Mouse (Mus musculus) cerebellum, adult 8-10 months (tissue): ENCODE measurements around the gene Slc25a25.
"Not testable (repeated sequence)": the region's sequence is repeated elsewhere in the genome, so short reads cannot be mapped to it uniquely, and the experiment has no call there.

ENCODE experiments used
- DNase-seq: peaks from one replicate; pipeline ENCODE4 v3.0.0; 2022

The Slc25a25 gene

GRCm38 (mm10) chr2:32450881-32451844 lies at the start of gene Slc25a25:
Gene Slc25a25 (minus strand): TSS chr2:32451445.
- peak; percentile 97 for DNase-seq

GRCm38 (mm10) chr2:32500461-32500860 lies 49.2 kb upstream of the Slc25a25 start:
- no peak for DNase-seq

DNA sequence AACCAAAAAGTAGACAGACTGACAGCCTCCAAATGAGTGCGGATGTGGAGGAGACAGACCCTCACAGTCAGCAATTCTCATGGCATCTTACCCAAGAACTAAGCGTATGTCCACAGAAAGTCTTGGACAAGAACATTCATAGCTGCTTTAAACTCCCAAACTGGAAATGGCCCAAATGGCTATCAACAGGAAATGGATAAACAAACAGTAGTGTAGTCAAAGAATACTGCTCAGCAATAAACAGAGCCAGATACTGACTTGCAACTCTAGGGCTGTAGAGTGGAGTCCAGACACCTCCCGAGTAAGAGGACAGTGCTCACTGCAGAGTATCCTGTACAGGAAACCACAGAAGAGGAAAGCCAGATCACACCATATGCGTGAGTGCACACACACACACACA lies 48.1 kb upstream of the Slc25a25 start:
- DNase-seq = no peak

DNA sequence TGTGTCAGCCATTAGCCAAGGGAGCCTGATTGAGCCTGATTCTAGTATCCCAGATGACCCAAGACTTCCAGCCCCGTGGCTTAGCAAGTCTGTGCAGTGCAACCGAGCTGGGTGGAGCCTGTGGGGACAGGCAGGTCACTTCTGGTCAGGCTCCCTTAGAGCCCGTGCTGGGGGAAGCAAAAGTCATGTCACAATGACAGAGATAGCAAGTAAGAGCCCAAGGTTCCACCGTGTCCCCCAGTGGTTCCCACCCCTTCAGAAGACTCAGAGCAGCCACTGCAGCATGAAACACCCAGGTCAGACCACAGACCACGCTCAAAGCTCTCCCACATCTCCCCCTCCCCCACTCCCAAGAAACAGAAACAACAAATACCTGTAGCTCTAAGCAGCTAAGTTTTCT lies 44.9 kb upstream of the Slc25a25 start:
- no peak for DNase-seq

DNA sequence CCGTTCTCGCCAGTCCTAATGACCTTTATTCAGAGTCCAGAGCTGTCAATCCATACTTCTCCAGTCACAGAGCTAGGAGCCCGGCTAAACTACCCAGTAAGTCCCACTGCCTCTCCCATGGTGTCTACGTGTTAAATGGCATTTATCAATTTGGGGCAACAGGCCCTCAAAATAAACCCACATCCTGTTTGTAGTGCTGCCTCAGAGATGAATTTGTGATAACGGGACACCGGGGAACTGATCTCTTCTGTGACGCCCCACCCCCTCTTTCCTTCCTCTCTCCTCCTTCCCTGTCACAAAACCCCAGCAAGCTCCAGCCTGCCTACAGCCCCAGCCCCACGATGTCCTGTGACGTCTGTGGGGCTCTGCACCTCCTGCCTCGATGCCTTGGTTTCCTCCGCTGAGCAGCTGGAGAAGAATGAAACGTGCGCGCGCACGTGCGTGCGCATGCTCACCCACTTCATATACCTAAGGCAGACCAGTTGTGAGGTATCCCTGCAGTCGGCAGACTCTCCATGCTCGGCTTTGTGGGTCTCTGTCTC lies 44.0 kb upstream of the Slc25a25 start:
- no peak for DNase-seq

- DNase-seq = no peak
These were observed 43.3 kb upstream of the Slc25a25 start for GRCm38 (mm10) chr2:32494522-32494921.

- no peak for DNase-seq
These were observed 42.1 kb upstream of the Slc25a25 start for GRCm38 (mm10) chr2:32493301-32493701.

- no peak for DNase-seq
These were observed 41.4 kb upstream of the Slc25a25 start for GRCm38 (mm10) chr2:32492661-32493060.

DNA sequence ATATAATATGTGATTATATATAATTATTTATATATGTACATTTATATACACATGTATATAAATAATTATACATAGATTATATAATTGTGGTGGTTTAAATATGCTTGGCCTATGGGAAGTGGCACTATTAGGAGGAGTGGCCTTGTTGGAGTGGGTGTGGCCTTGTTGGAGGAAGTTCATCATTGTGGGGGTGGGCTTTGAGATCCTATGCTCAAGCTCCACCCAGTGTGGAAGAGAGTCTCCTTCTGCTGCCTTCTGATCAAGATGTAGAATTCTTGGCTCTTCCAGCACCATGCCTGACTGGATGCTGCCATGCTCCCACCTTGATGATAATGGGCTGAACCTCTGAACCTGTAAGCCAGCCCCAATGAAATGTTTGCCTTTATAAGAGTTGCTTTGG lies 39.5 kb upstream of the Slc25a25 start:
- DNase-seq = not testable (repeated sequence)

DNA sequence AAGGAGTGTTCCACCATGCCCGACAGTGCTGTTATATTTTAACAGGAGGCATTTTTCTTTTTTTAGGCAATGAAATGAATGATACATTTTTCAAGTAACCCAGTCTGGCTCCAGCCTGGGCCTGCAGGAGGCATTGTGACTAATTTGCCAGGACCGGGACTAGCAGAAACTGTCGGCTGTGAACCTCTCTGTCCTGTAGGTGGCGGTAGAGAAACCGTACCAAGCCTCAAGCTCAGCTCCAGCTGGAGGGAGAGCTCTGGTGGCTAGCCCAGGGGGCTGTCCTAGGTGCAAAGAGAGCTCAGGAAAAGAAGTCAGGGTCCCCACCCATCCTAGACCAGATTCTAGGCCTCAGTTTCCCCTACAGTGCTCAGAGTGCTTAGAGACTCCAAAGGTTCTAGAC lies 37.4 kb upstream of the Slc25a25 start:
- peak; percentile 76 for DNase-seq

- peak; percentile 92 for DNase-seq
These were observed 35.9 kb upstream of the Slc25a25 start for GRCm38 (mm10) chr2:32487124-32487623.

DNA sequence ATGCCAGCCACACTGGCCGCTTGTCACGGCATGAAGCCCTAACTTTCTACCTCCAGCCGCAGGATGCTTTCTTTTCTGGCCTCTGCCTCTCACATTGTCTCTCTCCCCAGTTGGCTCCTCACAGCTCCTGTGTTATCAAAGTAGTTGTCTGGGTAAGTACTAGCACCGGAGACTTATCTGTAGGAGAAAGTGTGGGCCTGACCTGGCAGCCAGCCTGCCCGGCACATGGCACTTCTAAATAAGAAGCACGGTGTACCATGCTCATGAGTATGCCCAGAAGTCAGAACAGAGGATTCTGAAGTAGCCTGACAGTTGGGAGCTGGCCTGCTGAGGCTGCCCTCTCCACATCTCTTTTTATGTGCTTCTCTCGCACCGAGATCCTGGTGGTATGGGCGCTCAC lies 34.9 kb upstream of the Slc25a25 start:
- DNase-seq = no peak

GRCm38 (mm10) chr2:32485751-32486150 lies 34.5 kb upstream of the Slc25a25 start:
- no peak for DNase-seq

GRCm38 (mm10) chr2:32484933-32485332 lies 33.7 kb upstream of the Slc25a25 start:
- DNase-seq = no peak

DNA sequence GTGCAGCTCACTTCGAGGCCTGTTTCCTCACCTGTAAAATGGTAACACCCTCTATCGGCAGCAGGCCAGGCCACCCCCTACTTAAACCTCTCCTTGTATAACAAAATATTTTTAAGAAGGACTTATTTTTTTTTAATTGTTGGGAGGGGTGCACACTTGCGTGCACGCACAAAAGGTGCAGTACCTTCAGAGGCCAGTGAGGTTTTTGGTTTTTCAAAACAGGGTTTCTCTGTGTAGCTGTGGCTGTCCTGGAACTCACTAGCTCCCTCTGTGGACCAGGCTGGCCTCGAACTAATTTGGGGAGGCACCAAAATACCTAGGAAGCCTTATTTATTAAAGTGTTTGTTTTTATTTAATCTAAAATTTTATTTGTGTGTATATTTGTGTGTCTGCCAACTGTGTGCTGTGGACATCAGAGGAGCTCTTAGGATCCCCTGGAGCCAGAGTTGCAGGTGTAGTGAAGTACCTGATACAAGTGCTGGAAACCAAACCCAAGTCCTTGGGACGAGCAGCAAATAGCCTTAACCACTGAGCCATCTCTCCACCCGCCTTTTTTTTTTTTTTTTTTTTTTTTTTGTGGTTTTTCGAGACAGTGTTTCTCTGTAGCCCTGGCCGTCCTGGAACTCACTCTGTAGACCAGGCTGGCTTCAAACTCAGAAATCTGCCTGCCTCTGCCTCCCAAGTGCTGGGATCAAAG lies 32.1 kb upstream of the Slc25a25 start:
- DNase-seq = no peak

DNA sequence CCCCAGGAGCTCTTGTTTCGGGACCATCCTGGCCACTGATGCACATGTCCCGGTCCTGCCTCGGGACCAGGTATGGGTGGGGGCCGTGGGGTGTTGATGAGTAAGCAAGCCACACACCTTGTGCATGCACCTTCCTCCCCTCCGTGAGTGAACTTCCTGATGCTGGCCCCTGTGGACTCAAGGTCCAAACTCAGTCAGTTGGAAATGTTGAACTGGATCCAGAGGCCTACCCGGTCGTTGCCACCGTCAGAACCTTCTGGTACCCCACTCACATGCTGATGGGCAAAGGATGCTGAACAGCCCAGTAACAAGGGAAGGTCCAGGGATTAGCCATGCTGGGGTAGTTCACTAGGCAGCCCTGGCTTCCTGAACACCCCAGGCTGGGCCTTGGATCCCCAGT lies 31.1 kb upstream of the Slc25a25 start:
- DNase-seq = no peak

GRCm38 (mm10) chr2:32475361-32475760 lies 24.1 kb upstream of the Slc25a25 start:
- not testable (repeated sequence) for DNase-seq

- no peak for DNase-seq
These were observed 20.4 kb upstream of the Slc25a25 start for GRCm38 (mm10) chr2:32471681-32472061.

DNA sequence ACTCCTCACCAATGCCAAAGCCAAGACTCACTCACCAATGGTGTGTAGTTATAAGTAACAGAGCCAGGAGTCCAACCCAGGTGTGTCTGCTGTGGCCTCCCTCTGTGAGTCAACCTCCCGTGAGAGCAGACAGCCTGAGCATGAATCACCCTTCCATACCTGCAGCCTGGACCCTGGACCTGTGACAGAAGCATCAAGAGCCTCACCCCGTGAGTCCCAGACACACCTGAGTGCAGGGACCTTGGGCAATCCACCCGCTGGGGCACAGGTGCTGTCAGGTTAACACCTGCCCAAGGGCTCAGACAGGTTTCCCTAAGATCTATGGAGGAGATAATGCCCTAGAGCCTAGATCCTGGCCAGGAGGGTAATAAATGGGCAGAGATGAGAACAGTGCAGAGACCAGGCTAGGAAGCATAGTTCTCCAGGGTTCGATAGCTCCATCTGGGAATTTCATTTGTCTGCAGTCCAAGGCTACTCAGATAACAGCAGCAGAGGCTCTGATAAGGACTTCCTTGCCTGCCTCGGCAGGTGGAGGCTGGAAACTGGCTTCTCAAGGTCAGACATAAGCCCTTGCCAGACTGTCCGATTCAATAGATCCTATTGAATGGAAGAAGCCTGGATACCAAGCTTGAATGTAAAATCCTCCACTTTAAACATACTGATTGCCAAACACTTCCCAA lies 19.9 kb upstream of the Slc25a25 start:
- DNase-seq = no peak

DNA sequence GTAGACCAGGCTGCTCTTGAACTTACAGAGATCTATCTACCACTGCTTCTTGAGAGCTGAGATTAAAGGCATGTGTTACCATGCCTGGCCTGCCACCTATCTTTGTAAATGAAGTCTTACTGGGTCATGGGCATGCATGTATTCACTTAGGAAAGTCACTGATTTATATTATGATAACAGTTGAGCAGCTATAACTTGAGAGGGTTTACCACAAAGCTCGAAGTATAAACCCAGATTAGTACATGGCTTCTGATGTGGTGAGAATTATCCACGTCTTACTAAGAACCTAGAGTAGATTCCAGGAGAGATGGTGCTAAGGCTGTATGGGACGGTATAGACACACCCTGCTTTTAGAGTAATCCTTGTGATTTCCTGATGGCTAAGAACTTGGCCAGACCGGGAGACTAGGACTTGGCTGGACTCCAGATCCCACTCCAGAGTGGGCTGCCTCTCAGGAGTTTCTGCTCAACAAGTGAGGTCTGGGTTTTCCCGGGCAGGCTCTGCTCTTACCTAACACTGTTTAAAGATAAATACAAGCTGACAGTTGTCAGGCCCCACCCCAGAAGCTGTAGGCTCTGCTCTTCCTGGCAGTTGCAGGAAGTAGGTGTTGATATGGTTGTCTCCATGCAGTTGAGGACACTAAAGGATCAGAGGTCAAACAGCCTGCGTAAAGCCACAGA lies 13.1 kb upstream of the Slc25a25 start:
- DNase-seq = no peak

GRCm38 (mm10) chr2:32463773-32464172 lies 12.5 kb upstream of the Slc25a25 start:
- no peak for DNase-seq

- DNase-seq = no peak
These were observed 8.4 kb upstream of the Slc25a25 start for GRCm38 (mm10) chr2:32459657-32460056.
